Mouse (Mus musculus) neural tube, embryonic 15.5 days (tissue): ENCODE results near the gene Cd8b1. TPM values are rescaled to one million over a fixed set of nuclear protein-coding genes. Genes with fewer than 3 reads are reported as not detected.

Experiments used
- ATAC-seq: fragments of 200-750 bp; cut with Nextera tagmentation; 2 replicates; pipeline ENCODE4 v1.8.0; 2017; ENCODE audit warnings: mild to moderate bottlenecking, moderate TSS enrichment, moderate library complexity; ENCODE audit not compliant: low FRiP score
- H3K27ac ChIP-seq: fragments of 300-500 bp; sonication (generic); replicated peaks from 2 replicates; pipeline ENCODE4 v1.5.1; 2015; ENCODE audit warnings: mild to moderate bottlenecking, inconsistent platforms
- H3K27me3 ChIP-seq: fragments of 300-500 bp; sonication (generic); replicated peaks from 2 replicates; pipeline ENCODE4 v1.6.1; 2015; ENCODE audit warnings: inconsistent platforms
- H3K36me3 ChIP-seq: fragments of 300-500 bp; sonication (generic); 2 replicates; pipeline ENCODE4 v1.6.1; 2015; ENCODE audit warnings: inconsistent platforms
- H3K4me1 ChIP-seq: fragments of 300-500 bp; sonication (generic); 2 replicates; pipeline ENCODE4 v1.6.1; 2015; ENCODE audit warnings: inconsistent platforms
- H3K4me2 ChIP-seq: fragments of 300-500 bp; sonication (generic); 2 replicates; pipeline ENCODE4 v1.6.1; 2015; ENCODE audit warnings: inconsistent platforms, mild to moderate bottlenecking, moderate library complexity
- H3K4me3 ChIP-seq: fragments of 300-500 bp; sonication (generic); replicated peaks from 2 replicates; pipeline ENCODE4 v1.5.1; 2015; ENCODE audit warnings: mild to moderate bottlenecking, inconsistent platforms
- H3K9ac ChIP-seq: fragments of 300-500 bp; sonication (generic); replicated peaks from 2 replicates; pipeline ENCODE4 v1.6.1; 2015; ENCODE audit warnings: mild to moderate bottlenecking, inconsistent platforms
- H3K9me3 ChIP-seq: fragments of 300-500 bp; sonication (generic); replicated peaks from 2 replicates; pipeline ENCODE4 v1.6.1; 2016; ENCODE audit warnings: inconsistent platforms
- WGBS: fragments of 180-500 bp; shearing (Covaris S2); methylation state at CpG from one replicate; pipeline ENCODE4 v1.1.7; 2015; ENCODE audit warnings: mixed read lengths; 5-methylcytosine and 5-hydroxymethylcytosine counted together
- polyA plus RNA-seq: library from polyadenylated mRNA; unstranded; fragments of >200 nt; fragmentation: Nextera tagmentation; extraction: Ambion mirVana; gene quantifications from 2 replicates; pipeline ENCODE4 v1.2.1, GENCODE M21; 2015

Gene Cd8b1
- polyA plus RNA-seq: 1.9 TPM in 1 of 2 replicates, not detected in the other

- H3K27me3 ChIP-seq: no peaks in the 10 kb centered on the region
- no peak within 1 kb of the TSS for H3K4me2 ChIP-seq
- H3K9ac ChIP-seq: no peak within 1 kb of the TSS
- H3K9me3 ChIP-seq: no peaks in the 10 kb centered on the region
- no peak within 1 kb of the TSS for H3K4me3 ChIP-seq
- H3K4me1 ChIP-seq: no peaks in the 10 kb centered on the region
- no peaks in the 10 kb centered on the region for H3K36me3 ChIP-seq
- no peak within 1 kb of the TSS for H3K27ac ChIP-seq
- 94% methylated on average over 7 of the region's 7 CpGs for WGBS
- no peak for ATAC-seq
Measured at GRCm38 (mm10) chr6:71322491-71322921, at the start of gene Cd8b1. Gene Cd8b1, plus strand, starts transcription at chr6:71322788.

DNA sequence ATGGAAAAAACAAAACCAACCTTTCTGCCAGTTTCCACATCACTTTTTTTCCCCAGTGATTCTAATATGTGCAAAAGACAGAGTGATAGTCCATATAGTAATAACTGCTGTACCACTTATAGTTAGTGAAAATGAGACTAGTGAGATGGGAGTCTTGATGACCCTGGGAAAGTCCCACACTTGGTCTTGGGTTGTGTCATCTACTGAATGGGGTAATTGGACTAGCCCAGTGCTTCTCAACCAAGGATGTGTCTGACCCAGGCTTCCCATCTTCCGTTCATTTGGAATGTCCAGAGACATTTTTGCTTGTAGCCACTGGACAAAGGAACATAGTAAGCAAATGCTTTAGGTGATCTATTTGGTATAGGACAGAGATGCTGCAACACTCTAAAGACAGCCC, 48.9 kb upstream of the Cd8b1 start:
- ATAC-seq: no peak
- no peaks in the 10 kb centered on the region for H3K9me3 ChIP-seq
- WGBS: 97% methylated on average over 1 of the region's 1 CpGs

DNA sequence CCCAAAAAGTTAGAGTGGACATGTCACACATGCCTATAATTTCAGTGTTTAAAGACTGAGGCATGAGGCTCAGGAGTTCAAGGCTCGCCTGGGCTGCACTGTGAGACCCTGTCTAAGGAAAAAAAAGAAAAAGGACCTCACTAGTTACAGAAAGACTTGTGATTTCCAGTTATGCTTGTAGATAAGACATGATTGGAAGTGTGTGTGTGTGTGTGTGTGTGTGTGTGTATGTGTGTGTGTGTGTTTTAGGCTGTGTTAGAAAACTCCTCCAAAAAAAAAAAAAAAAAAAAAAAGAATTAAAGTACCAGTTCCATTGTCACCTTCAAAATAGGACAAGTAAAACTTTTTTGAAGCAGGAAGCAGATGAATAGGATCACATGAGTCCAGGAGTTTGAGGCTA, 48.0 kb upstream of the Cd8b1 start:
- H3K27me3 ChIP-seq: no peaks in the 10 kb centered on the region
- no peak overlapping the region for H3K27ac ChIP-seq
- 92% methylated on average over 1 of the region's 1 CpGs for WGBS
- no peaks in the 10 kb centered on the region for H3K36me3 ChIP-seq
- peaks cover 15% of the 10 kb centered on the region for H3K4me1 ChIP-seq
- H3K9me3 ChIP-seq: no peaks in the 10 kb centered on the region
- no peak for ATAC-seq
- no peak overlapping the region for H3K9ac ChIP-seq
- H3K4me3 ChIP-seq: no peak overlapping the region
- H3K4me2 ChIP-seq: no peak overlapping the region

More for the DNA sequence above, 48.9 kb upstream of the Cd8b1 start:
- H3K27ac ChIP-seq: no peak overlapping the region
- H3K4me1 ChIP-seq: peaks cover 15% of the 10 kb centered on the region
- no peaks in the 10 kb centered on the region for H3K27me3 ChIP-seq
- no peak overlapping the region for H3K9ac ChIP-seq
- H3K36me3 ChIP-seq: no peaks in the 10 kb centered on the region
- no peak overlapping the region for H3K4me3 ChIP-seq
- no peak overlapping the region for H3K4me2 ChIP-seq

GRCm38 (mm10) chr6:71279418-71279817, 43.2 kb upstream of the Cd8b1 start:
- ATAC-seq: no peak
- WGBS: 70% methylated on average over 1 of the region's 1 CpGs

DNA sequence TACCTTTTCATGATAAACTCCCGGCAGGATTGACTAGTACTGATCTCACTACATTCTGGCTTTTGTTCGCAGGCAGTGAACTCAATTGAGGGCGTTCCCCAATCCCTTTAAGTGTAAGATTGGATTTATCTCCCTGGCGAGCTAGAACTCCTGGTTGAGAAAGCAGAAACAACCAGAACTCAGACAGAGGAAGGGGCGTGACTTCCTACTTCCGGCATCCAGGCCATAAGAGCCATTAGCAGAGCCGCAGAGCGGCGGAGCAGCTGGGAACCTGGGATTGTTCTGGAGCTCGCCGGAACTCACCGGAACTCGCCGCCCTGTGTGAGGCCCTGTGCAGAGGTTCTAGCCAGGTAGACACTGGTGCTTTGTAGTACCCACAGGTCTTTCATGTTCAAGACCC, 29.1 kb upstream of the Cd8b1 start:
- no peak overlapping the region for H3K27ac ChIP-seq
- no peaks in the 10 kb centered on the region for H3K9me3 ChIP-seq
- no peak for ATAC-seq
- no peak overlapping the region for H3K9ac ChIP-seq
- H3K4me3 ChIP-seq: no peak overlapping the region
- no peak overlapping the region for H3K4me2 ChIP-seq
- 84% methylated on average over 14 of the region's 14 CpGs for WGBS
- no peaks in the 10 kb centered on the region for H3K36me3 ChIP-seq
- H3K27me3 ChIP-seq: no peaks in the 10 kb centered on the region
- no peaks in the 10 kb centered on the region for H3K4me1 ChIP-seq

More at GRCm38 (mm10) chr6:71279418-71279817, 43.2 kb upstream of the Cd8b1 start:
- no peak overlapping the region for H3K4me2 ChIP-seq
- H3K36me3 ChIP-seq: no peaks in the 10 kb centered on the region; the same call in 1 of the 2 replicates
- no peak overlapping the region for H3K9ac ChIP-seq
- H3K4me1 ChIP-seq: no peaks in the 10 kb centered on the region
- no peaks in the 10 kb centered on the region for H3K27me3 ChIP-seq
- H3K27ac ChIP-seq: no peak overlapping the region
- H3K9me3 ChIP-seq: no peaks in the 10 kb centered on the region
- H3K4me3 ChIP-seq: no peak overlapping the region

DNA sequence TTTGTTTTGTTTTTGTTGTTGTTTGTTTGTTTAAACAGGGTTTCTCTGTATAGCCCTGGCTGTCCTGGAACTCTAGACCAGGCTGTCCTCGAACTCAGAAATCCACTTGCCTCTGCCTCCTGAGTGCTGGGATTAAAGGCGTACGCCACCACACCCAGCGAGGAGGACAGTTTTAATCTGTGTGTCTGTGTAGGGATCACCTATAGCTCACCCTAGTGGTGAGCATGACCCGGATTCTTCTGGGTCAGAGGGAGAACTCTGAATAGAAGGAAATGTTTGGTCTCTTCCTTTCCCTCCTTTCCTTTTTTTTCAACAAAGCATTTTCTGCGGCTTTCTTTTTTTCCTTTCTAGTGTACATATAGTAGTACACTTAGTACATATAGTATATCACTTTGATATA, 27.3 kb upstream of the Cd8b1 start:
- no peaks in the 10 kb centered on the region for H3K4me1 ChIP-seq
- no peak overlapping the region for H3K27ac ChIP-seq
- 75% methylated on average over 6 of the region's 6 CpGs for WGBS
- H3K27me3 ChIP-seq: no peaks in the 10 kb centered on the region
- no peak for ATAC-seq
- H3K4me2 ChIP-seq: no peak overlapping the region
- no peaks in the 10 kb centered on the region for H3K9me3 ChIP-seq
- H3K36me3 ChIP-seq: no peaks in the 10 kb centered on the region
- no peak overlapping the region for H3K4me3 ChIP-seq
- no peak overlapping the region for H3K9ac ChIP-seq

DNA sequence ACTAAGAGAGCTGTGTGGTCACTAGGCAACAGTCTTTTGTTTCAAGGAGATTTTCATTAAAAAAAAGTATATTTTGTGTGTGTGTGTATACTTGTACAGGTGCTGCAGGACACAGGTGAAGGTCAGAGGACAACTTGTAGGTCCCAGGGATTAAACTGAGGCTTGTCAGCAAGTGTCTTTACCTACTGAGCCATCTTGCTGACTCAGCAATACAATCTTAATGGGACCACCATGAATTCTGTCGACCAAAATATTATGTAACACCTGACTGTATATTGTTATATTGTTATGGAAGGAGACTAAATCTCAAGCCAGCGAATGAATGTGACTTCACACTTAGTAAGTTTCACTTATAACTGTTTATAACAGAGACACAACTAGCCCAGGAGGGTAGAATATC, 24.5 kb upstream of the Cd8b1 start:
- no peak for ATAC-seq

DNA sequence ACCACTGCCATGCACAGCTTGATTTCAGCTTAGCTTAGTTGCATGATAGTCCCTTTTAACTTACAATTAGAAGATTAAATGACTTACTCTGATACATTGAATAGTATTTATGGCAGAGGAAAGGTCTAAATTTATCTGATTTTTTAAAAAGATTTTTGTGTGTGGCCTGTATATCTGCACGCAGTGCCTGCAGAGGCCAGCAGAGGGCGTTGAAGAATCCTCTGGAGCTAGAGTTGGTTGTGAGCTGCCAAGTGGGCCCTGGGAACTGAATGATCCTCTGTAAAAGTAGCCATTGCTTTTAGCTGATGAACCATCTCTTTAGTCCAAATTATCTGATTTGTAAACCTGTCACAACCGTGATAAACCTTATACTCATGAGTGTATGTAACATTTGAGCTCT, 23.8 kb upstream of the Cd8b1 start:
- Histone ChIP-seq H3K27ac (no peak overlapping the region), H3K9ac (no peak overlapping the region)
- 44% methylated on average over 3 of the region's 3 CpGs for whole genome bisulfite sequencing

More for the DNA sequence above, 24.5 kb upstream of the Cd8b1 start:
- Histone ChIP-seq H3K9ac (no peak overlapping the region), H3K4me3 (no peak overlapping the region), H3K4me1 (no peaks in the 10 kb centered on the region), H3K4me2 (no peak overlapping the region), H3K36me3 (no peaks in the 10 kb centered on the region), H3K27me3 (no peaks in the 10 kb centered on the region), H3K9me3 (no peaks in the 10 kb centered on the region), H3K27ac (no peak overlapping the region)
- 64% methylated on average over 2 of the region's 2 CpGs for WGBS

GRCm38 (mm10) chr6:71302097-71302731, 20.4 kb upstream of the Cd8b1 start:
- H3K4me2 ChIP-seq: no peak overlapping the region
- no peak overlapping the region for H3K27ac ChIP-seq
- no peaks in the 10 kb centered on the region for H3K27me3 ChIP-seq
- ATAC-seq: no peak
- WGBS: 74% methylated on average over 6 of the region's 6 CpGs
- no peaks in the 10 kb centered on the region for H3K4me1 ChIP-seq
- no peaks in the 10 kb centered on the region for H3K9me3 ChIP-seq
- no peak overlapping the region for H3K9ac ChIP-seq
- H3K4me3 ChIP-seq: no peak overlapping the region
- H3K36me3 ChIP-seq: no peaks in the 10 kb centered on the region

More for the DNA sequence above, 23.8 kb upstream of the Cd8b1 start:
- Histone ChIP-seq H3K4me2 (no peak overlapping the region), H3K36me3 (no peaks in the 10 kb centered on the region), H3K9me3 (no peaks in the 10 kb centered on the region), H3K27me3 (no peaks in the 10 kb centered on the region), H3K4me3 (no peak overlapping the region), H3K4me1 (no peaks in the 10 kb centered on the region)
- no peak for ATAC-seq

- ATAC-seq: no peak
- Histone ChIP-seq H3K4me1 (no peaks in the 10 kb centered on the region), H3K27me3 (no peaks in the 10 kb centered on the region), H3K4me2 (no peak overlapping the region), H3K4me3 (no peak overlapping the region), H3K36me3 (no peaks in the 10 kb centered on the region), H3K9me3 (no peaks in the 10 kb centered on the region), H3K27ac (no peak overlapping the region), H3K9ac (no peak overlapping the region)
- 93% methylated on average over 8 of the region's 8 CpGs for WGBS
Measured at GRCm38 (mm10) chr6:71307486-71307885, 15.1 kb upstream of the Cd8b1 start.

DNA sequence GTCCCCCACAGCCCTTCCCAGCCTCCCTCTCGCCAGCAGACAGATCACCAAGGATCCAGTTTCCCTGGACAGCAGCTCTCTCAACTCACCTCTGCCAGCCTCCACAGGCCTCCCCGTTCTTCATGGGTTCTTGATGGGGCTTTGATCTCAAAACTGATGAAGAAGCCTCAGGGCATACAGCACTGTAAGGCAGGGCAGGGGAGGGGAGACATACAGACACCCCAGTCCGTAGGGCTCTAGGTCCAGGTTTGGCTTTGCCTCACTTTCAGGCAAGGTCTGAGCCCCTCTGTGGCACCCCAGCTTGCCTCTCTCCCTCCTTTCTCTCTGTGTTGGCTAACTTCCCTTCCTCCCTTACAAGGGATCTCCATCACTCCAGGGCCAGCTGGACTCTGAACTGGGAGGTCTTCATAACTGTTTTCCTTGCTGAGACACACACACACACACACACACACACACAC, 733 bp upstream of the Cd8b1 start, which contains the start of gene Smyd1:
Gene Smyd1 (minus strand): TSS at position 408 of the 458 bp plus-strand sequence.
- Histone ChIP-seq H3K4me3 (no peak within 1 kb of the TSS), H3K27ac (no peak within 1 kb of the TSS), H3K9me3 (no peaks in the 10 kb centered on the region), H3K4me2 (no peak within 1 kb of the TSS), H3K4me1 (no peaks in the 10 kb centered on the region), H3K27me3 (no peaks in the 10 kb centered on the region), H3K36me3 (no peaks in the 10 kb centered on the region), H3K9ac (no peak within 1 kb of the TSS)
- ATAC-seq: no peak
- WGBS: 84% methylated on average over 3 of the region's 3 CpGs

GRCm38 (mm10) chr6:71324816-71325215, 2.2 kb downstream of the Cd8b1 start:
- no peaks in the 10 kb centered on the region for H3K36me3 ChIP-seq
- H3K27me3 ChIP-seq: no peaks in the 10 kb centered on the region
- H3K9me3 ChIP-seq: no peaks in the 10 kb centered on the region
- H3K4me3 ChIP-seq: no peak overlapping the region
- ATAC-seq: no peak
- no peak overlapping the region for H3K27ac ChIP-seq
- no peak overlapping the region for H3K9ac ChIP-seq
- 90% methylated on average over 9 of the region's 9 CpGs for WGBS
- no peaks in the 10 kb centered on the region for H3K4me1 ChIP-seq
- H3K4me2 ChIP-seq: no peak overlapping the region
